Mouse (Mus musculus) midbrain, embryonic 12.5 days (tissue): Measurements from ENCODE around the gene Usp30. TPM values are rescaled to one million over a fixed set of nuclear protein-coding genes. Genes with fewer than 3 reads are reported as not detected.
A peak's percentile ranks its signal among the peaks of the same experiment; 100 is the strongest.

ENCODE experiments used
- ATAC-seq: fragments of 200-750 bp; cut with Nextera tagmentation; 2 replicates; pipeline ENCODE4 v1.8.0; 2017; ENCODE audit warnings: low read depth, moderate TSS enrichment, moderate library complexity; ENCODE audit not compliant: low FRiP score
- H3K27ac ChIP-seq: fragments of 300-500 bp; sonication (generic); replicated peaks from 2 replicates; pipeline ENCODE4 v1.5.1; 2016; ENCODE audit warnings: mild to moderate bottlenecking
- H3K27me3 ChIP-seq: fragments of 300-500 bp; sonication (generic); 2 replicates; pipeline ENCODE4 v1.6.1; 2016; ENCODE audit warnings: mild to moderate bottlenecking
- H3K36me3 ChIP-seq: fragments of 300-500 bp; sonication (generic); 2 replicates; pipeline ENCODE4 v1.6.1; 2016
- H3K4me1 ChIP-seq: fragments of 300-500 bp; sonication (generic); 2 replicates; pipeline ENCODE4 v1.6.1; 2016
- H3K4me2 ChIP-seq: fragments of 300-500 bp; sonication (generic); replicated peaks from 2 replicates; pipeline ENCODE4 v1.6.1; 2016; ENCODE audit warnings: mild to moderate bottlenecking, moderate library complexity
- H3K4me3 ChIP-seq: fragments of 300-500 bp; sonication (generic); 2 replicates; pipeline ENCODE4 v1.5.1; 2016; ENCODE audit warnings: mild to moderate bottlenecking
- H3K9ac ChIP-seq: fragments of 300-500 bp; sonication (generic); replicated peaks from 2 replicates; pipeline ENCODE4 v1.6.1; 2016; ENCODE audit warnings: mild to moderate bottlenecking, moderate library complexity
- H3K9me3 ChIP-seq: fragments of 300-500 bp; sonication (generic); 2 replicates; pipeline ENCODE4 v1.6.1; 2016; ENCODE audit warnings: mild to moderate bottlenecking
- WGBS: fragments of 180-500 bp; shearing (Covaris S2); methylation state at CpG from one replicate; pipeline ENCODE4 v1.1.7; 2016; 5-methylcytosine and 5-hydroxymethylcytosine counted together
- polyA plus RNA-seq: library from polyadenylated mRNA; unstranded; fragments of >200 nt; fragmentation: Nextera tagmentation; extraction: Ambion mirVana; gene quantifications from 2 replicates; pipeline ENCODE4 v1.2.1, GENCODE M21; 2016

Usp30 gene
- polyA plus RNA-seq, 1 experiment from 2014 or later: 17.5 TPM

- no peaks in the 10 kb centered on the region for H3K27me3 ChIP-seq
- no peak overlapping the region for H3K27ac ChIP-seq
- no peak overlapping the region for H3K9ac ChIP-seq
- WGBS: 86% methylated on average over 12 of the region's 12 CpGs
- H3K36me3 ChIP-seq: no peaks in the 10 kb centered on the region
- ATAC-seq: no peak
- no peaks in the 10 kb centered on the region for H3K4me1 ChIP-seq
- no peaks in the 10 kb centered on the region for H3K9me3 ChIP-seq
- no peak overlapping the region for H3K4me2 ChIP-seq
- no peak overlapping the region for H3K4me3 ChIP-seq
Measured at GRCm38 (mm10) chr5:114152359-114153092, 87.3 kb downstream of the Usp30 start.

DNA sequence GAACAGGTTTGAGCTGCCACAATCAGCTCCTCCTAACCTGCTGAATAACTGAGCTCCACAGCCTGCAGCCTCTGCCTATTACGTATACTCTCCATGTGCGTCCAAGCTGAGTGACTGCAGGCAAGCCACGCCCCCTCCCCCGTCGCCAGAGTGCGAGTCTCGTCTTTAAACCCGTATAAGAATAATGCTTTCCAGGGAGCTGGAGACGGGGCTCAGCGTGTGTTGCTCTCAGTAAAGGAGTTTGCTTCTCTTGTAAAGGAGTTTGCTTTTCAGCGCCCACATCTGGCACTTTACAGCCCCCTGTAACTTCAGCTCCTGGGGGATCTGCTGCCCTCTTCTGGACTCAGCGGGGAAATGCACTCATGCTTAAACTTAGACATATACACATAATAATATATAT lies 88.2 kb downstream of the Usp30 start:
- H3K27me3 ChIP-seq: no peaks in the 10 kb centered on the region
- H3K36me3 ChIP-seq: no peaks in the 10 kb centered on the region
- H3K4me3 ChIP-seq: peak overlapping the region; percentile 14
- no peaks in the 10 kb centered on the region for H3K4me1 ChIP-seq
- H3K9me3 ChIP-seq: no peaks in the 10 kb centered on the region
- no peak overlapping the region for H3K9ac ChIP-seq
- H3K27ac ChIP-seq: no peak overlapping the region
- 3% methylated on average over 12 of the region's 12 CpGs for whole genome bisulfite sequencing
- ATAC-seq: no peak
- H3K4me2 ChIP-seq: peak overlapping the region; percentile 27

GRCm38 (mm10) chr5:114154765-114155164 lies 89.5 kb downstream of the Usp30 start:
- Histone ChIP-seq H3K4me1 (no peaks in the 10 kb centered on the region), H3K4me2 (no peak overlapping the region), H3K9ac (no peak overlapping the region), H3K27me3 (no peaks in the 10 kb centered on the region), H3K4me3 (no peak overlapping the region), H3K9me3 (no peaks in the 10 kb centered on the region), H3K27ac (no peak overlapping the region), H3K36me3 (no peaks in the 10 kb centered on the region)
- WGBS: 86% methylated on average over 5 of the region's 5 CpGs
- ATAC-seq: no peak

GRCm38 (mm10) chr5:114155168-114155933 lies 90.1 kb downstream of the Usp30 start:
- Histone ChIP-seq H3K27me3 (no peaks in the 10 kb centered on the region), H3K4me3 (no peak overlapping the region), H3K27ac (no peak overlapping the region), H3K4me1 (no peaks in the 10 kb centered on the region), H3K9ac (no peak overlapping the region), H3K36me3 (no peaks in the 10 kb centered on the region), H3K4me2 (no peak overlapping the region), H3K9me3 (no peaks in the 10 kb centered on the region)
- 71% methylated on average over 9 of the region's 9 CpGs for WGBS
- ATAC-seq: no peak

DNA sequence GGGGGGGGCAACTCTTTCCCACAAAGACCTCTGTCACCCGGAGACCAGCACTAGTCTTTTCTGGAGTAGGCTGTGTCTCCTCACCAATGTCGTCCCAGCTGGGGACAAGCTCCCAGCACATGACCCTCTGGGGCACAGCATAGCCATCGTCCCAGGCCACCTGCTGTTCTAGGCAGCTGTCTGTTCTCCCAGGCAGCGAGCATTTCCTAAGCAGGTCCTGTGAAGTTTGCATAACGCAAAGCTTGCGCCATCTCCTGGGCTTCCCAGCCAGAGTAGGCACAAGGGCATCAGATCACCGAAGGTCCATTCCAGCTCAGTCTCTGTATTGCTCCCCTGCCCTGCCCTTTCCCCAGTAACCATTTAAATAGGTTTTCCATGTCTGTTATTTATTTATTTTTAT lies 92.0 kb downstream of the Usp30 start:
- WGBS: 45% methylated on average over 7 of the region's 7 CpGs
- Histone ChIP-seq H3K36me3 (no peaks in the 10 kb centered on the region), H3K27ac (no peak overlapping the region), H3K4me2 (no peak overlapping the region), H3K27me3 (no peaks in the 10 kb centered on the region), H3K9me3 (no peaks in the 10 kb centered on the region), H3K9ac (no peak overlapping the region), H3K4me3 (no peak overlapping the region), H3K4me1 (no peaks in the 10 kb centered on the region)
- no peak for ATAC-seq

DNA sequence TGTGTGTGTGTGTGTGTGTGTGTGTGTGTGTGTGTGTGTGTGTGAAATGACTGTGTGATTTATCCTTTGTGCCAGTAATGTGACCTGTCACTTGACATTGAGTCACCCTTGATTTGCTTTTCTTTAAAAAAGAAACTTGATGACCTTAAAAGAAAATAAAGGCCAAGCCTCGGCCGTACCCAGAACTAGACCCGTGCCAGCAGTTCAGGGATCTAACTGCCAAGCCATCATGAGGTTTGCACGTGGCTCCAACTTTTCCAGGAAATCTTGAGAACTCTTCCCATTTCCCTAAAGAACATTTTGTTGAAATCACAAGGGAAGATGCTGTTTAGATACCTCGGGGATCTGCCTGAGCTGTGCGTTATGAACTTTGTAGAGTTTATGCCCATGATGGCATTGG lies 96.2 kb downstream of the Usp30 start:
- Histone ChIP-seq H3K27me3 (no peaks in the 10 kb centered on the region), H3K9me3 (no peaks in the 10 kb centered on the region), H3K4me3 (no peak overlapping the region), H3K4me2 (no peak overlapping the region), H3K4me1 (no peaks in the 10 kb centered on the region), H3K9ac (no peak overlapping the region), H3K36me3 (no peaks in the 10 kb centered on the region), H3K27ac (no peak overlapping the region)
- 92% methylated on average over 6 of the region's 6 CpGs for WGBS
- no peak for ATAC-seq

- Histone ChIP-seq H3K27ac (no peak overlapping the region), H3K9ac (no peak overlapping the region), H3K9me3 (no peaks in the 10 kb centered on the region), H3K27me3 (no peaks in the 10 kb centered on the region), H3K4me2 (no peak overlapping the region), H3K4me3 (no peak overlapping the region), H3K4me1 (no peaks in the 10 kb centered on the region), H3K36me3 (no peaks in the 10 kb centered on the region)
- no peak for ATAC-seq
- 56% methylated on average over 12 of the region's 12 CpGs for WGBS
Measured at GRCm38 (mm10) chr5:114162106-114162815, 97.0 kb downstream of the Usp30 start.

- Histone ChIP-seq H3K27me3 (no peaks in the 10 kb centered on the region), H3K9me3 (no peaks in the 10 kb centered on the region), H3K4me1 (no peaks in the 10 kb centered on the region), H3K4me3 (no peak overlapping the region), H3K9ac (no peak overlapping the region), H3K27ac (no peak overlapping the region), H3K36me3 (no peaks in the 10 kb centered on the region), H3K4me2 (no peak overlapping the region)
- 78% methylated on average over 6 of the region's 6 CpGs for WGBS
- ATAC-seq: no peak
Measured at GRCm38 (mm10) chr5:114163117-114163696, 97.9 kb downstream of the Usp30 start.

DNA sequence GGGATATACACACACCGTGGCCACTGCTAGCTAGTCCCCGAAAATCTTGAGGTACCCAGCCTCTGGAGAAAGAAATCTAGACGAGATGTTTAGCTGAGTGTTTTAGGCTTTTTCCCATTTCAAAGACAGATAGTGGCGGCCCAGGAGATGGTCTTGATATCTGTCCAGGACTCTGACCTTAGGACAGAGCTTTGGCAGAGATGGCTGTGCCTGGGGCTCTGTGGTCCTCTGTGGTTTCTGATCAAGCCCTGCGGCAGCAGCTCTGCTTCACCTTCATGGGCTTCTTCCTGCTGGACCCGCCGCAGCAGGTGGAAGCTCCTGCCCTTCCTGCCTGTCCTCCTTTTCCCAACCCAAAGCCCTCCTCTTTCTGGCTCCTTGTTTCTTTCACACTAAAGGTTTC lies 105.1 kb downstream of the Usp30 start:
- Histone ChIP-seq H3K27ac (no peak overlapping the region), H3K9me3 (no peaks in the 10 kb centered on the region), H3K4me2 (no peak overlapping the region), H3K27me3 (peaks cover 14% of the 10 kb centered on the region), H3K9ac (no peak overlapping the region), H3K36me3 (no peaks in the 10 kb centered on the region), H3K4me1 (peaks cover under 1% of the 10 kb centered on the region; the same call in 1 of the 2 replicates), H3K4me3 (no peak overlapping the region)
- 81% methylated on average over 7 of the region's 7 CpGs for WGBS
- ATAC-seq: no peak

- peaks cover 27% of the 10 kb centered on the region for H3K27me3 ChIP-seq
- 90% methylated on average over 3 of the region's 3 CpGs for WGBS
- no peaks in the 10 kb centered on the region for H3K36me3 ChIP-seq
- H3K4me1 ChIP-seq: peaks cover 12% of the 10 kb centered on the region
- H3K9me3 ChIP-seq: no peaks in the 10 kb centered on the region
- H3K9ac ChIP-seq: no peak overlapping the region
- no peak for ATAC-seq
- H3K27ac ChIP-seq: no peak overlapping the region
- no peak overlapping the region for H3K4me2 ChIP-seq
- no peak overlapping the region for H3K4me3 ChIP-seq
Measured at GRCm38 (mm10) chr5:114172936-114173335, 107.7 kb downstream of the Usp30 start.

GRCm38 (mm10) chr5:114173458-114173857 lies 108.2 kb downstream of the Usp30 start:
- Histone ChIP-seq H3K36me3 (no peaks in the 10 kb centered on the region), H3K27ac (no peak overlapping the region), H3K4me1 (peaks cover 12% of the 10 kb centered on the region), H3K4me2 (no peak overlapping the region), H3K9ac (no peak overlapping the region), H3K9me3 (no peaks in the 10 kb centered on the region), H3K4me3 (no peak overlapping the region), H3K27me3 (peaks cover 28% of the 10 kb centered on the region)
- 80% methylated on average over 7 of the region's 7 CpGs for WGBS
- ATAC-seq: no peak
